Mouse (Mus musculus): ENCODE results near the gene Camk2g. TPM values are rescaled to one million over a fixed set of nuclear protein-coding genes. Genes with fewer than 3 reads are reported as not detected.
A peak's percentile ranks its signal among the peaks of the same experiment; 100 is the strongest.

The Camk2g gene
- polyA plus RNA-seq (2016; fragmentation: Nextera tagmentation; extraction: Ambion mirVana): 13.2 and 15.6 TPM in 2 replicates

DNA sequence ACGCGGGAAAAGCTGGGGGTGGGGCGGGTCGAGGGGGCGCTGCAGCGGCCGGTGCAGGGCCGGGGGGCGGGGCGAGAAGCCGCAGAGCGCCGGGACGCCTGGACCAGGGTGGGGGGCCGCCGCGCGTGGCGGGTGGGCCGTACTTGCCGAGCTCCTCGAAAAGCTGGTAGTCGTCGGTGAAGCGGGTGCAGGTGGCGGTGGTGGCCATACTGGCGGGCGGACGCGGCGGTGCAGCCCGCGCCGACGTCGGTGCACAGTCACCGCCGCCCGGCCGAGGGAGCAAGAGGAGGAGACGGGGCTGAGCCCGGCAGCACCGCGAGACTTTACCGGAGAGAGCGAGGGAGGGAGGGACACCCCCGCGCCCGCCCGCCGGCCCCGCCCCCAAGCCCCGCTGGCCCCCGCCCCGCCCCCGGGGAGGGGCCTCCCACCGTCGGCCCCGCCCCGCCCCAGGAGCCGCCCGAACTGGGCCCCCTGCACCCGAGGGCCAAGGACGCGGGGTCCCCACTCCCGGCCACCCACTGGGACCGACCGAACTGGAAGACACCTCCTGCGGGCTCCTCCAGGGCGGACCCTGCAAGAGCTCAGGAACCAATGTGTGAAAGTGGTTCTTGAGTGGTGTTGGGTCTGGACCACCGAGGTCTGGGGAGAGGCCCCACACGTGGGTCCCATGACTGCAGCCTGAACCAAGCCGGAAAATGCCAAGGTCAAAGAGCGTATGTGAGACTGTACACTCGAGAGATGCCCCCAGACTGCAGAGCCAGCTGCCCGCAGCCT is at the start of gene Camk2g:
TSS of gene Camk2g (minus strand) at position 331 of the 774 bp plus-strand sequence.
- no peaks in the 10 kb centered on the region for H3K27me3 ChIP-seq (replicated peaks)
- peak within 1 kb of the TSS; percentile 84 for H3K4me3 ChIP-seq
- peaks cover 37% of the 10 kb centered on the region for H3K4me1 ChIP-seq
- peak within 1 kb of the TSS; percentile 82 for H3K9ac ChIP-seq
- H3K36me3 ChIP-seq: peaks cover 31% of the 10 kb centered on the region
- peak; percentile 93 for ATAC-seq
- no peaks in the 10 kb centered on the region for H3K9me3 ChIP-seq (replicated peaks)
- H3K27ac ChIP-seq: peak within 1 kb of the TSS; percentile 72
- WGBS (ENCODE audit: insufficient replicate concordance): 2% methylated on average over 36 of the region's 76 CpGs
- peak within 1 kb of the TSS; percentile 99 for H3K4me2 ChIP-seq

DNA sequence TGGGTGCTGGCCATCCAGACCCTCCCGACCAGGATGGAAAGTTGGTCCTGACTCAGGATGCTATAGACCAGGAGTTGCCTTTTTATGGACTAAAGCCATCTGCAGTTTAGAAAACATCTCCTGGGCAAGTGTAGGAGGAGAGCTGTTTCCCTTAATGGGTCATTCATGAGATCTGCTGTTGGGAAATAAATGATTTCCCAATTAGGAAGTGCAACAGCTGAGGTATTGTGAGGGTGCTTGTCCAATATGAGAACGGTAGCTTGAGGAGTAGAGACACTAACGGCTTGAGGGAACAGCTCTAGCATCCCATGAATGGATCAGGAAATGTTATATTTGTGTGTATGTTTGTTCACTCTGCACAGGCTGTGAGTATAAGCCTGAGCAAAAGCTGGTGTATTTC is 48.7 kb upstream of the Camk2g start:
- no peak overlapping the region for H3K4me3 ChIP-seq
- H3K27me3 ChIP-seq (replicated peaks): peaks cover 24% of the 10 kb centered on the region
- no peaks in the 10 kb centered on the region for H3K9me3 ChIP-seq (replicated peaks)
- H3K9ac ChIP-seq: no peak overlapping the region
- no peaks in the 10 kb centered on the region for H3K36me3 ChIP-seq
- no peak overlapping the region for H3K27ac ChIP-seq
- peaks cover 14% of the 10 kb centered on the region; the same call in 1 of the 2 replicates for H3K4me1 ChIP-seq
- no peak overlapping the region for H3K4me2 ChIP-seq
- ATAC-seq: no peak
- WGBS (ENCODE audit: insufficient replicate concordance): 75% methylated on average over 3 of the region's 3 CpGs

DNA sequence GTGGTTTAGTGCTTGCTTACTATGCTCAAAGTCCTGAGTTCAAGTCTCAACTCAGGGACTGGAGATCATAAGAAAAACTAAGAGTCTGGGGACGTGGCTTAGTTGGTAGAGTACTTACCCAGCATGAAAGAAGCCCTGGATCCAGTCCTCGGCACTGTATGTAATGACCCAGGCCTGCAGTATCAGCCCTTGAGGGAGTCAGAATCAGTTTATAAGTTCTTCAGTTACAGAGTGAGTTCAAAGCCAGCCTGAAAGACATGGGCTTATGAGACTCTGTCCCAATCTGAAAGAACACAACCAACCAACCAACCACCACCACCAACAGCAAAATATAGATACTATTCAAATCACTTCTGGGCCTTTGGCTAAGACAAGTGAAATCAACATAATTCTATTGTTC is 47.6 kb upstream of the Camk2g start:
- peaks cover 32% of the 10 kb centered on the region for H3K27me3 ChIP-seq (replicated peaks)
- ATAC-seq: no peak
- no peak overlapping the region for H3K4me2 ChIP-seq
- H3K9me3 ChIP-seq (replicated peaks): no peaks in the 10 kb centered on the region
- 45% methylated on average over 2 of the region's 2 CpGs for WGBS (ENCODE audit: insufficient replicate concordance)
- H3K27ac ChIP-seq: no peak overlapping the region
- no peaks in the 10 kb centered on the region for H3K36me3 ChIP-seq
- H3K4me3 ChIP-seq: no peak overlapping the region
- H3K9ac ChIP-seq: no peak overlapping the region
- H3K4me1 ChIP-seq: peaks cover 22% of the 10 kb centered on the region

DNA sequence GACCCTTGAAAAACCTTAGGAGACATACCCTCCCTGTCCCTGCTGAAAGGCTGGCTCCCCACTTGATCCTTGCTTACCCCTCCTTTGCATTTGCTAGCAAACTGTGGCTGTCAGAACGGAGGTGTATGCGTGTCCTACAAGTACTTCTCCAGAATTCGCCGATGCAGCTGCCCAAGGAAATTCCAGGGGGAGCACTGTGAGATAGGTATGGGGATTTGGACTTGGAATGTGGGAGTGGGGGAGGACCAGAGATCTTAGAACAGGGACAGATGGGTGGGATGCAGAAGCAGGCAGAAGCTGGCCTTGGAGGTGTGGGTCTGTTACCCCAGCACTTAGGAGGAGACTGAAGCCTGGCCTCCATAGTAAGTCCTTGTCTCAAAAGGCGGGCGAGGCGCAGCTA is 43.8 kb upstream of the Camk2g start:
- peaks cover 61% of the 10 kb centered on the region for H3K27me3 ChIP-seq (replicated peaks)
- H3K9ac ChIP-seq: no peak overlapping the region
- no peak overlapping the region for H3K4me2 ChIP-seq
- H3K9me3 ChIP-seq (replicated peaks): no peaks in the 10 kb centered on the region
- no peak overlapping the region for H3K27ac ChIP-seq
- no peak overlapping the region for H3K4me3 ChIP-seq
- H3K36me3 ChIP-seq: no peaks in the 10 kb centered on the region
- WGBS (ENCODE audit: insufficient replicate concordance): 72% methylated on average over 7 of the region's 7 CpGs
- H3K4me1 ChIP-seq: peaks cover 13% of the 10 kb centered on the region
- no peak for ATAC-seq

DNA sequence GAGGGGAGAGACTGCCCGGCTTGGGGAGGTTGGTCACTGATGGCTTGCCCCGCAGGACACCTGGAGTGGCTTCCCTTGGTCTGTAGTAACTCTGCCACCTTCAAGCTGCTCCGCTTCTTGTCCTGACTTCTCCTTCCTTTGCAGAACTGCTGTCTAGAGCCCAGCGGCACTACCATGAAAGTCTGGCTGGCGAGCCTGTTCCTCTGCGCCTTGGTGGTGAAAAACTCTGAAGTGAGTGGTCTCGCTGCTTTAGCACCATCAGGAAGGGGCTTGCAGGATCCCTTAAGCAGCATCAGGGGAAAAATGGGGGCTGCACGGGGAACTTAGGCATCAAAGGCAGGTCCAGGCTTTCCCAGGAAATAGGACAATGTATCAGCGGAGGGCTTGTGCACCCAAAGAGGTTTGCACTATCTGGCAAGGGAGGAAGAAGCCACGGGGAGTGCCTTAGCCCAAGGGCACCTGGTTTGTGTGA is 43.1 kb upstream of the Camk2g start:
- H3K4me2 ChIP-seq: peak overlapping the region; percentile 85
- WGBS (ENCODE audit: insufficient replicate concordance): 5% methylated on average over 10 of the region's 10 CpGs
- no peak overlapping the region for H3K27ac ChIP-seq

DNA sequence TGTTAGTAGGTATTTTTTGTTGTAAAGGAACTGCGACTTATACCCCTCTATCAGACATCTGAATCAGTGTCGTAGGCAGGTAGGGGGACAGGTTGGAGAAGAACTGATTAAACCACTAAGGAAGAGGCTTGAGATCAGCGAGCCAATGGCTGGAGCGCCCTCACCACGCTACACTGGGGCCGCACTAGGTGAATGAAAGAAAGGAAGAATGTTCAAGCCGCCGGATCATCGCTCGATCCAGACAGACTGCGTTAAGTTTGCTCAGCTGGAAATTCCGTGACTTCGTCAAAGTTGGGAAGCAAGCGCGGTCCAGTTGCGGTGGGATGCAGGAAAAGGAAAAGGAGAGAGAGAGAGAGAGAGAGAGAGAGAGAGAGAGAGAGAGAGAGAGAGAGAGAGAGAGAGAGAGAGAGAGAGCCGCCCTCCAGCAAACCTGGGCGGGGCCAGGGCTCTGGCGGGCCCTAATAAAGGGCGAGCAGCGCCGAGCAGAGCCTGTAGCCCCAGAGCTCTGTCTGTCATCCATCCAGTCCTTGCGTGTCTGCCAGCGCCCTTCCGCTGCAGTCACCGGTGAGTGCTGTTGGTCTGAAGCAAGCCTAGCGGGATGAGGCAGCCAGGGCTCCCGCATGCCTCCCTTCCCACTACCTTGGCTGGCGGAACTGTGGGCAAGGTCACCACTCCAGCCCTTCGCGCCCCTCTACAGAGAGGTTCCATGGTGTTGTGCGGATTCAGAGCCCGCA is 42.5 kb upstream of the Camk2g start, which contains the start of gene Plau:
TSS of gene Plau (plus strand) at position 490 of the 734 bp plus-strand sequence.
- Histone ChIP-seq H3K36me3 (no peaks in the 10 kb centered on the region), H3K4me3 (peak within 1 kb of the TSS; percentile 56), H3K4me2 (peak within 1 kb of the TSS; percentile 85), H3K9me3 (replicated peaks) (no peaks in the 10 kb centered on the region), H3K27ac (no peak within 1 kb of the TSS), H3K9ac (peak within 1 kb of the TSS; percentile 60), H3K27me3 (replicated peaks) (peaks cover 61% of the 10 kb centered on the region), H3K4me1 (peaks cover 13% of the 10 kb centered on the region)
- 1% methylated on average over 32 of the region's 33 CpGs for WGBS (ENCODE audit: insufficient replicate concordance)
- peak; percentile 78 for ATAC-seq

More for the DNA sequence above, 43.1 kb upstream of the Camk2g start:
- Histone ChIP-seq H3K9me3 (replicated peaks) (no peaks in the 10 kb centered on the region), H3K27me3 (replicated peaks) (peaks cover 61% of the 10 kb centered on the region), H3K4me3 (peak overlapping the region; percentile 56), H3K4me1 (peaks cover 13% of the 10 kb centered on the region), H3K36me3 (no peaks in the 10 kb centered on the region), H3K9ac (peak overlapping the region; percentile 60)
- ATAC-seq: no peak; the same call in 1 of the 2 replicates

DNA sequence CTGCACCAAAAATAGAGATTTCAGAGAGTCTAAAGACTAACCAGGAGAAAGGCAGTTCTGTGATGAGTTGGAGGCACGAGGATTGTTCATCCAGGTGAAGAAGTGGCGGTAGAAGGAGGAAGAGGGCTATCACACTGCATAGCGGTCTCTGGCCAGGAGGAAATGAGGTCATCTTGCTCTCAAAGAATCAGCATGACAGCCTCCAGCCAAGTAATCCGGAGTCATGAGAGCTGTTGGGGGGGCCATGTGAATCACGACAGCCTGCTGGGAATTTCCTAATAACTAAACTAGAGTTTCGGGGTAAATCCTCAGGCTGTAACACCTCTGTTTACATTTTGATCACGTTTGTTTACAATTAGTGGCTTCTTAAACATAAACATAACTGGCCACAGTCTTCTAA is 40.2 kb upstream of the Camk2g start:
- no peaks in the 10 kb centered on the region for H3K36me3 ChIP-seq
- H3K9ac ChIP-seq: no peak overlapping the region
- no peak overlapping the region for H3K27ac ChIP-seq
- peaks cover 17% of the 10 kb centered on the region for H3K4me1 ChIP-seq
- no peak overlapping the region for H3K4me2 ChIP-seq
- H3K4me3 ChIP-seq: no peak overlapping the region
- 15% methylated on average over 7 of the region's 7 CpGs for WGBS (ENCODE audit: insufficient replicate concordance)
- H3K9me3 ChIP-seq (replicated peaks): no peaks in the 10 kb centered on the region
- H3K27me3 ChIP-seq (replicated peaks): peaks cover 54% of the 10 kb centered on the region
- no peak for ATAC-seq

DNA sequence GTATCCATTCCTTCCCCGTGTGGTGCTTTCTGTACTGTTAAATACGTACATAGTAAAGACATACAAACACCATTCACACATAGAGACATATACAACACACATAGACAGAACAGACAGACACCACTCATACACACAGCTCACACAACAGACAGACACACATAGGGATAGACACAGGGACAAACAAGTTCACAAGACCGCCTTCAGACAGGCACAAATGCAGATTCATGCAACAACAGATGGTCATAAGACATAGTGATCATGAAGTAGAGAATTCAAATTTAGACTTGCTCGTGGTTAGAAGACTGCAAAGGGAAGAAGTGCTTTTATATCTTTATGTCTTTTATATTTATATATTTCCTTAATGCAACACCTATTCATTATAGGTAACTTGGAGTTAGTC is 39.6 kb upstream of the Camk2g start:
- Histone ChIP-seq H3K9me3 (replicated peaks) (no peaks in the 10 kb centered on the region), H3K4me2 (no peak overlapping the region), H3K4me3 (no peak overlapping the region), H3K9ac (no peak overlapping the region), H3K4me1 (peaks cover 17% of the 10 kb centered on the region), H3K36me3 (no peaks in the 10 kb centered on the region), H3K27ac (no peak overlapping the region), H3K27me3 (replicated peaks) (peaks cover 50% of the 10 kb centered on the region)
- 65% methylated on average over 4 of the region's 4 CpGs for WGBS (ENCODE audit: insufficient replicate concordance)
- no peak for ATAC-seq

DNA sequence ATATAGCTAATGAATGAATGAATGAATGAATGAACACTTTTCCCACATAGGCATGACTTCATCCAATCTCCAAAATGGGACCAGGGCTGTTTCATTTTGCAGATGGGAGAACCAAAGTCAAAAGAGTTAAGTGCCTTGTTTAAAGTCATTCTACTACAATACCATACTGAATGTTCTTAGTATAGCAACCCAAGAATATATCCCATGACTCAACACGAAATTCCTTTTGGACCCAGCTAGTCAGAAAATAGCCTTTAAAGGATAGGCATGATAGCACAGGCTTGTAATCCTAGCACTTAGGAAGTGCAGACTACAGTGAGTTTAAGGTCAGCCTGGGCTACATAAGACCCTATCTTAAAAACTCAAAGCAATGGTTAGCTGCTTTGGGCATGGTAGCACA is 38.0 kb upstream of the Camk2g start:
- H3K4me2 ChIP-seq: no peak overlapping the region
- no peak overlapping the region for H3K9ac ChIP-seq
- peaks cover 13% of the 10 kb centered on the region for H3K4me1 ChIP-seq
- 49% methylated on average over 1 of the region's 1 CpGs for WGBS (ENCODE audit: insufficient replicate concordance)
- no peak overlapping the region for H3K4me3 ChIP-seq
- ATAC-seq: no peak
- peaks cover 33% of the 10 kb centered on the region for H3K27me3 ChIP-seq (replicated peaks)
- H3K36me3 ChIP-seq: no peaks in the 10 kb centered on the region
- H3K9me3 ChIP-seq (replicated peaks): no peaks in the 10 kb centered on the region
- H3K27ac ChIP-seq: no peak overlapping the region

DNA sequence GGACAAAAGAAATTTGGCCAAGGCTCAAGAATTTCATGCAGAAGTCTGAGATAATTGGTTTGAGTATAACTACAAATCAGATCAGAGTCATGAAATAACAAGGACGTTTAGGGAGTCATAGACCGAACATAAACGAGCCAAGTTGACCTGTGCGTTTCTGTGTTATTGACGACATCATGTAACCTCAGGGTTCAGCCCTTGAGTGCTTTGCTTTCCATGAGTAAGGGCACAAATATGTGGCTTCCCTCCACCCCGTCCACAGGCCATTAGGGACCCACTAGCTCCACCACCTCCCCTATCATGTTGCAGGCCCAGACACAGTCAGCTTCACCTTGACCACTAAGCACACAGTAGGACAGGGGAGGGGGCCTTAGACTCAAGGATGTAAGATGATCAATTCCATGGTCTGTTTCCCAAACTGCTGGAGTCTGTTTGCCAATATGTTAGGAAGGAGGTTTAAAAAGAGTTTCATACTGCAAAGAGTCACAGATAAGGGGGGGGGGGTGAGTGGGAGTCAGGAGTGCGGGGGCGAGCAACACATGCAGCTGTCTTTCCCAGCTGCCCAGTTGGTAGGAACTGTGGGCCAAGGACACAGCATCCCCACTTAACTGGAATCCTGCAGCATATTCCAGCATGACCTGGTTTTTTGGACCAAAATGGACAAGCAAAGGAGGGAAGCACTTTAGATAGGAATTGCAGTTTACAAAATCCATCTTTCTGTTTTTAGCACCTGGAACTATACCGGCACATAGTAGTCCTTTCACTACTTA is 37.4 kb upstream of the Camk2g start:
- ATAC-seq: no peak
- 64% methylated on average over 9 of the region's 9 CpGs for WGBS (ENCODE audit: insufficient replicate concordance)

DNA sequence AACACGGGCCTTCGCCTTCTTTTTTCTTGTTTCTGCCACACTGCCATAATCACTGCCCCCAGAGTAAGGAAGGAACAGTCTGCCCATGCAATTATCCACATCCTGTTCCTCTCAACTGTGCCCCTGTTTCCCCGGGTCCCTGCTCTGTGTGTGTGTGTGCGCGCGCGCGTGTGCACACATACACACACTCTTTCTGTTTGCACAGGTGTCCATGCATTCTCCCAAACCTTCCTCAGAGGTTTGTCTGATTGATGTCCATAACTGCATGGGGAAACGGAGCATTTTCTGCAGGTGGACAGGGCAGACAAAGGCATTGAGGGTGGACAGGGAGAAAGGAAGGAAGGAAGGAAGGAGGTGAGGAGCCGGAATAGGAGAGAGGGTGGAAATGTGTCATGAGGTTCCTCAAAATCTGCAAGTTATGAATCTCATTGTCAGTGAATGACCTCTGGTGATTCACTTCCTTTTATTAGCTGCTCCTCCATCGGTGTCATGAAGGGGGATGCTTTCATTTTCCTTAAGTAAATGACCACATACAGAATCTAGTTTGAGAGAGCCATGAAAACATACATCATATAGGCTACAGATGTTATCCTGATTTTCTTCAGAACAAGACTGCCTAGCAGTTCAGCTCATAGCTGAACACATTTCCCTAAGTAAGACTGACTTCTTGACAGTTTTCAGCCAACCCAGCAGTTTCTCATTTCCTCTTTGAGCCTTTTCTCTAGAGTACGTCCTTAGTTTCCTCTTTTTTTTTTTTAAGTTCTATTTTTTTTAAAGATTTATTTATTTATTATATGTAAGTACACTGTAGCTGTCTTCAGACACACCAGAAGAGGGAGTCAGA is 35.9 kb upstream of the Camk2g start:
- H3K4me1 ChIP-seq: peaks cover 4% of the 10 kb centered on the region; the same call in 1 of the 2 replicates
- ATAC-seq: no peak
- H3K9me3 ChIP-seq (replicated peaks): no peaks in the 10 kb centered on the region
- no peak overlapping the region for H3K4me3 ChIP-seq
- 32% methylated on average over 12 of the region's 12 CpGs for WGBS (ENCODE audit: insufficient replicate concordance)
- H3K9ac ChIP-seq: no peak overlapping the region
- no peak overlapping the region for H3K27ac ChIP-seq
- H3K27me3 ChIP-seq (replicated peaks): peaks cover 14% of the 10 kb centered on the region
- peak overlapping the region; percentile 13; the same call in 1 of the 2 replicates for H3K4me2 ChIP-seq
- no peaks in the 10 kb centered on the region for H3K36me3 ChIP-seq

More for the DNA sequence above, 37.4 kb upstream of the Camk2g start:
- Histone ChIP-seq H3K27ac (no peak overlapping the region), H3K4me3 (no peak overlapping the region), H3K9me3 (replicated peaks) (no peaks in the 10 kb centered on the region), H3K36me3 (no peaks in the 10 kb centered on the region), H3K4me2 (no peak overlapping the region), H3K27me3 (replicated peaks) (peaks cover 28% of the 10 kb centered on the region), H3K4me1 (peaks cover 7% of the 10 kb centered on the region; the same call in 1 of the 2 replicates), H3K9ac (no peak overlapping the region)
